Mouse (Mus musculus): Measurements from ENCODE around the gene Nol3.

Gene Nol3

GRCm38 (mm10) chr8:105263244-105263912, 12.6 kb upstream of the Nol3 start:
- no peak for DNase-seq (ENCODE audit: inconsistent ontology term)

- DNase-seq (ENCODE audit: inconsistent ontology term): peak; percentile 84
These were observed 11.6 kb upstream of the Nol3 start, which contains the start of the genes Tradd and Fbxl8 for GRCm38 (mm10) chr8:105264024-105264982. Gene Tradd (minus strand): TSS chr8:105264609. Gene Fbxl8 (plus strand): TSS chr8:105264648.

- peak; percentile 37 for DNase-seq (ENCODE audit: inconsistent ontology term)
These were observed 10.8 kb upstream of the Nol3 start for GRCm38 (mm10) chr8:105265128-105265527.

GRCm38 (mm10) chr8:105266775-105267174, 9.2 kb upstream of the Nol3 start:
- no peak for DNase-seq (ENCODE audit: inconsistent ontology term)

GRCm38 (mm10) chr8:105268342-105269074, 7.4 kb upstream of the Nol3 start:
- DNase-seq (ENCODE audit: inconsistent ontology term): peak; percentile 39

GRCm38 (mm10) chr8:105269075-105269458, 6.9 kb upstream of the Nol3 start:
- DNase-seq (ENCODE audit: inconsistent ontology term): peak; percentile 29

- DNase-seq (ENCODE audit: inconsistent ontology term): peak; percentile 67
These were observed 6.4 kb upstream of the Nol3 start, which contains the start of gene Hsf4 for GRCm38 (mm10) chr8:105269461-105269947. Gene Hsf4 (plus strand): TSS chr8:105269801.

GRCm38 (mm10) chr8:105270101-105270915, 5.6 kb upstream of the Nol3 start:
- DNase-seq (ENCODE audit: inconsistent ontology term): no peak

- no peak for DNase-seq (ENCODE audit: inconsistent ontology term)
These were observed 5.1 kb upstream of the Nol3 start for GRCm38 (mm10) chr8:105270916-105271186.

GRCm38 (mm10) chr8:105275387-105275786, 553 bp upstream of the Nol3 start:
- no peak for DNase-seq (ENCODE audit: inconsistent ontology term)

- peak; percentile 65 for DNase-seq (ENCODE audit: inconsistent ontology term)
These were observed 566 bp downstream of the Nol3 start for GRCm38 (mm10) chr8:105276292-105277120.

- DNase-seq (ENCODE audit: inconsistent ontology term): peak; percentile 72
These were observed 3.0 kb downstream of the Nol3 start for GRCm38 (mm10) chr8:105278911-105279334.

GRCm38 (mm10) chr8:105280567-105280966, 4.6 kb downstream of the Nol3 start:
- no peak for DNase-seq (ENCODE audit: inconsistent ontology term)

- DNase-seq (ENCODE audit: inconsistent ontology term): no peak
These were observed 5.9 kb downstream of the Nol3 start for GRCm38 (mm10) chr8:105281821-105282220.

GRCm38 (mm10) chr8:105282239-105282638, 6.3 kb downstream of the Nol3 start:
- DNase-seq (ENCODE audit: inconsistent ontology term): no peak

GRCm38 (mm10) chr8:105283074-105283473, 7.1 kb downstream of the Nol3 start:
- peak; percentile 16 for DNase-seq (ENCODE audit: inconsistent ontology term)

GRCm38 (mm10) chr8:105285514-105285913, 9.6 kb downstream of the Nol3 start:
- no peak for DNase-seq (ENCODE audit: inconsistent ontology term)

GRCm38 (mm10) chr8:105286907-105287306, 11.0 kb downstream of the Nol3 start:
- no peak for DNase-seq (ENCODE audit: inconsistent ontology term)

GRCm38 (mm10) chr8:105288231-105288630, 12.3 kb downstream of the Nol3 start:
- no peak for DNase-seq (ENCODE audit: inconsistent ontology term)
